Mouse (Mus musculus) myocyte (in vitro differentiated cells): ENCODE results near the gene Cmtm6.

Experiments used
- CEBPB ChIP-seq: IDR thresholded peaks from 2 replicates; pipeline ENCODE4 v1.6.1; 2011; ENCODE audit warnings: mild to moderate bottlenecking, moderate library complexity; ENCODE audit not compliant: poor library complexity, insufficient read depth, severe bottlenecking
- E2F4 ChIP-seq: IDR thresholded peaks from one replicate; pipeline ENCODE4 v1.6.1; 2011; ENCODE audit warnings: mild to moderate bottlenecking, control low read depth, moderate library complexity; ENCODE audit not compliant: insufficient read depth
- MAX ChIP-seq: IDR thresholded peaks from one replicate; pipeline ENCODE4 v1.6.1; 2011; ENCODE audit warnings: low read depth, mild to moderate bottlenecking, control low read depth
- MYOD1 ChIP-seq, 3 experiments: IDR thresholded peaks; one replicate each; pipeline ENCODE4 v1.6.1; 2011; ENCODE audit warnings: control low read depth in 2 of 3, low read depth in 2 of 3, mild to moderate bottlenecking in 2 of 3, moderate library complexity in 1 of 3; ENCODE audit not compliant: insufficient read length in 2 of 3, control insufficient read depth in 1 of 3
- MYOG ChIP-seq, 3 experiments: IDR thresholded peaks; one replicate each; pipeline ENCODE4 v1.6.1; 2011; ENCODE audit warnings: control low read depth in 2 of 3, low read depth in 2 of 3, mild to moderate bottlenecking in 2 of 3; ENCODE audit not compliant: insufficient read length in 2 of 3, control insufficient read depth in 1 of 3, insufficient read depth in 1 of 3
- POLR2A ChIP-seq: IDR thresholded peaks from one replicate; pipeline ENCODE4 v1.6.1; 2011; ENCODE audit warnings: low read depth, mild to moderate bottlenecking, control low read depth, moderate library complexity; ENCODE audit not compliant: insufficient read length
- POLR2AphosphoS2 ChIP-seq: IDR thresholded peaks from one replicate; pipeline ENCODE4 v1.6.1; 2011; ENCODE audit warnings: low read depth, control low read depth; ENCODE audit not compliant: insufficient read length
- REST ChIP-seq: IDR thresholded peaks from one replicate; pipeline ENCODE4 v1.6.1; 2011; ENCODE audit warnings: mild to moderate bottlenecking, control low read depth, moderate library complexity; ENCODE audit not compliant: insufficient read depth, insufficient read length
- SRF ChIP-seq: IDR thresholded peaks from one replicate; pipeline ENCODE4 v1.6.1; 2011; ENCODE audit warnings: low read depth; ENCODE audit not compliant: control insufficient read depth, insufficient read length
- TCF12 ChIP-seq: IDR thresholded peaks from one replicate; pipeline ENCODE4 v1.6.1; 2011; ENCODE audit warnings: mild to moderate bottlenecking, control low read depth; ENCODE audit not compliant: poor library complexity, insufficient read depth, severe bottlenecking
- TCF3 ChIP-seq: IDR thresholded peaks from one replicate; pipeline ENCODE4 v1.6.1; 2011; ENCODE audit warnings: low read depth, control low read depth; ENCODE audit not compliant: insufficient read length
- USF1 ChIP-seq: IDR thresholded peaks from one replicate; pipeline ENCODE4 v1.6.1; 2011; ENCODE audit warnings: low read depth, mild to moderate bottlenecking, control low read depth, moderate library complexity

GRCm38 (mm10) chr9:114778877-114779276, 48.0 kb downstream of the Cmtm6 start:
- TF ChIP-seq POLR2A, result no peak
- TF ChIP-seq CEBPB, result no peak
- no peak for TF ChIP-seq MAX
- TF ChIP-seq USF1, result no peak
- no peak for TF ChIP-seq TCF12
- no peak for TF ChIP-seq MYOG (IDR thresholded peaks at IDR 0.05; ENCODE audit: control insufficient read depth in 1 of 3, insufficient read depth in 1 of 3, insufficient read length in 2 of 3, low read depth in 2 of 3)
- TF ChIP-seq POLR2AphosphoS2, result no peak
- no peak for TF ChIP-seq MYOD1 (IDR thresholded peaks at IDR 0.05; ENCODE audit: control insufficient read depth in 1 of 3, insufficient read length in 2 of 3, low read depth in 2 of 3)
- TF ChIP-seq E2F4, result no peak
- TF ChIP-seq SRF, result no peak
- no peak for TF ChIP-seq TCF3
- no peak for TF ChIP-seq REST
